Mouse (Mus musculus) liver, embryonic 16.5 days (tissue): Measurements from ENCODE around the gene Kif3a. TPM values are rescaled to one million over a fixed set of nuclear protein-coding genes. Genes with fewer than 3 reads are reported as not detected.

ENCODE experiments used
- ATAC-seq: fragments of 200-750 bp; cut with Nextera tagmentation; 2 replicates; pipeline ENCODE4 v1.8.0; 2017; ENCODE audit warnings: low read depth, mild to moderate bottlenecking, moderate number of reproducible peaks, moderate library complexity
- H3K27ac ChIP-seq: fragments of 300-500 bp; sonication (generic); 2 replicates; pipeline ENCODE4 v1.5.1; 2014; ENCODE audit warnings: mild to moderate bottlenecking, low read length
- H3K27me3 ChIP-seq: fragments of 300-500 bp; sonication (generic); 2 replicates; pipeline ENCODE4 v1.6.1; 2014; ENCODE audit warnings: low read depth, low read length, mixed read lengths; ENCODE audit not compliant: control insufficient read depth, insufficient read depth
- H3K36me3 ChIP-seq: fragments of 300-500 bp; sonication (generic); 2 replicates; pipeline ENCODE4 v1.6.1; 2014; ENCODE audit warnings: mild to moderate bottlenecking; ENCODE audit not compliant: control insufficient read depth, insufficient read depth
- H3K4me1 ChIP-seq: fragments of 300-500 bp; sonication (generic); 2 replicates; pipeline ENCODE4 v1.6.1; 2014; ENCODE audit warnings: low read depth, low read length, mixed read lengths; ENCODE audit not compliant: control insufficient read depth
- H3K4me2 ChIP-seq: fragments of 300-500 bp; sonication (generic); 2 replicates; pipeline ENCODE4 v1.6.1; 2014; ENCODE audit warnings: low read depth, low read length, mixed read lengths
- H3K4me3 ChIP-seq: fragments of 300-500 bp; sonication (generic); 2 replicates; pipeline ENCODE4 v1.5.1; 2014; ENCODE audit warnings: low read depth, mild to moderate bottlenecking, low read length
- H3K9ac ChIP-seq: fragments of 300-500 bp; sonication (generic); 2 replicates; pipeline ENCODE4 v1.6.1; 2014; ENCODE audit warnings: low read depth, low read length
- H3K9me3 ChIP-seq: fragments of 300-500 bp; sonication (generic); replicated peaks from 2 replicates; pipeline ENCODE4 v1.6.1; 2016; ENCODE audit warnings: low read length; ENCODE audit not compliant: control insufficient read depth
- WGBS: fragments of 180-500 bp; shearing (Covaris S2); extraction: QIAGEN DNeasy Blood & Tissue Kit; methylation state at CpG from one replicate; pipeline ENCODE4 v1.1.7; 2014; ENCODE audit not compliant: insufficient replicate concordance; 5-methylcytosine and 5-hydroxymethylcytosine counted together
- polyA plus RNA-seq: library from polyadenylated mRNA; unstranded; fragments of >200 nt; fragmentation: Nextera tagmentation; extraction: Ambion mirVana; gene quantifications from 2 replicates; pipeline ENCODE4 v1.2.1, GENCODE M21; 2015

The Kif3a gene
- polyA plus RNA-seq, 1 experiment from 2014 or later, result 9.7 TPM

DNA sequence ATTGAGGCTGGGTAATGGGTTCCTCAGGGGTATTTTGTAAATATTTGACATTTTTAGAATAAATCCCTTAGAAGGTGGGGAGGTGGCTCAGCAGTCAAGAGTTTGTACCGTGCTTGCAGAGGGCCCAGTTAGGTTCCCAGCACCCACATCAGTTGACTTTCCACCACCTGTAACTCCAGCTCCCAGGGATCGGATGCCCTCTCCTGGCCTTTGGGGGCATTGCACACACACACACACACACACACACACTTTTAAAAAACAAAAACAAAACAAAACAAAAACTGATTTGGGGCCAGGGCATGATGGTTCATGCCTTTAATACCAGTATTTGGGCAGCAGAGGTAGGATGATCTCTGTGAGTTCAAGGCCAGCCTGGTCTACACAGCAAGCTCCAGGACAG lies 56.9 kb downstream of the Kif3a start:
- ATAC-seq, result no peak
- H3K4me3 ChIP-seq, result no peak overlapping the region
- peaks cover 19% of the 10 kb centered on the region for H3K4me1 ChIP-seq
- H3K36me3 ChIP-seq, result no peaks in the 10 kb centered on the region
- H3K27me3 ChIP-seq, result no peaks in the 10 kb centered on the region
- no peak overlapping the region for H3K27ac ChIP-seq
- no peaks in the 10 kb centered on the region; the same call in 1 of the 2 replicates for H3K9me3 ChIP-seq
- no peak overlapping the region for H3K4me2 ChIP-seq
- 77% methylated on average over 2 of the region's 2 CpGs for WGBS
- no peak overlapping the region for H3K9ac ChIP-seq

GRCm38 (mm10) chr11:53626802-53627373 lies 59.7 kb downstream of the Kif3a start:
- Histone ChIP-seq H3K27ac (no peak overlapping the region; the same call in 1 of the 2 replicates), H3K4me1 (peaks cover 19% of the 10 kb centered on the region), H3K27me3 (no peaks in the 10 kb centered on the region), H3K9me3 (no peaks in the 10 kb centered on the region; the same call in 1 of the 2 replicates), H3K9ac (0 out of 2 replicates have a peak overlapping the region, but pooled peaks have one; percentile 8), H3K36me3 (no peaks in the 10 kb centered on the region), H3K4me2 (no peak overlapping the region), H3K4me3 (no peak overlapping the region)
- ATAC-seq, result peak; percentile 33; the same call in 1 of the 2 replicates
- WGBS, result 33% methylated on average over 17 of the region's 17 CpGs

- peak; percentile 63 for ATAC-seq
- Histone ChIP-seq H3K9me3 (no peaks in the 10 kb centered on the region; the same call in 1 of the 2 replicates), H3K4me1 (peaks cover 19% of the 10 kb centered on the region), H3K9ac (no peak overlapping the region), H3K4me2 (no peak overlapping the region), H3K27me3 (no peaks in the 10 kb centered on the region), H3K36me3 (no peaks in the 10 kb centered on the region), H3K4me3 (no peak overlapping the region), H3K27ac (no peak overlapping the region; the same call in 1 of the 2 replicates)
- WGBS, result 0% methylated on average over 1 of the region's 1 CpGs
Observed at GRCm38 (mm10) chr11:53627859-53628258, 60.7 kb downstream of the Kif3a start.

DNA sequence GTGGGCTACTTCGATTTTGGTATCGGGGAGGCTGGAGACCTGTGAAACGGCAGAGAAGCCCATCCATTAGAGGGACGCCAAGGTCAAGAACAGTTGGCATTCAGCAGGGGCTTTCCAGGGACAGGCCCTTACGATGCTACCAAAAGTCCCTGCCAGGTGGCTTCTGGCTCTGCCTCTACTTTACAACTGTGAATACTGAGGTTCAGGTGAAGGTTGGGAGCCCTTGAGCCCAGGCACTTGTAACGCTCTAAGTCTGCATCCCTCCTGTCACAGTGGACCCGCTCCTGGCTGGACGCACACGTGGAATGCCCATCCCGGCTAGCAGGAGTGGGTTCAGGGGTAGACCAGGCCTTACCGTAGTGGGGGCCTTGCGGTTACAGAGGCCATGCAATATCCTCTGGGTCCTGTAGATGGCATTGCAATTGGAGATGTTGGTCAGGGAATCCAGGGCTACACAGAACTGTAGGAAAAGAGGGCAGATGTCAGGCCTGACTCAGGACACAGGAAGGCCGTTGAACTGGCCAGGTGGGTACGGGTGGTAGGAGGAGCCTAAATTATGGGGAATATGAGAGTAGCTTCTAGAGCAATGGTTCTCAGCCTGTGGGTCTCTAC lies 65.0 kb downstream of the Kif3a start:
- 77% methylated on average over 14 of the region's 14 CpGs for WGBS

DNA sequence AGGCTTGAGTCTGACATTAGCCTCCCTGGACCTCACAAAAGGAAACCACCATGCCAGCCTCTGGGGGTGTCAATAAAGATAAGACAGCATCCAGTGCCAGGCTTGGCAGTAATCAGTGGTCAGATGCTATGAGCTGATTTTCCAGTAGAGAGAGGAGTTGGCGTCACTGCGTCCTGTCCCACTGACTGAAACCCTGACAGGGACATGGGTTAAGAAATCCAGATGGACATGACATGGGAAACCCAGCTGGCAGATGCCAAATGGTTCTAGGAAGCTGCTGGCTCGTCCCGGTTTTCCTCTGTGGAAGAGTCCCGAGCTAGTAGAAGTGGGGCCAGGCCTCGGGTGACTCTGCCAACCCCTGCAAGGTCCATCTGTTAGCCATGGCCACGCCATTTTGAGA lies 66.5 kb downstream of the Kif3a start:
- Histone ChIP-seq H3K9ac (no peak overlapping the region), H3K4me2 (no peak overlapping the region), H3K27ac (no peak overlapping the region), H3K27me3 (peaks cover 19% of the 10 kb centered on the region), H3K4me1 (peaks cover 6% of the 10 kb centered on the region), H3K9me3 (no peaks in the 10 kb centered on the region), H3K4me3 (no peak overlapping the region), H3K36me3 (no peaks in the 10 kb centered on the region)
- ATAC-seq, result no peak
- 53% methylated on average over 7 of the region's 7 CpGs for WGBS

More for the DNA sequence above, 65.0 kb downstream of the Kif3a start:
- Histone ChIP-seq H3K4me3 (no peak overlapping the region), H3K27me3 (peaks cover 17% of the 10 kb centered on the region), H3K4me1 (peaks cover 12% of the 10 kb centered on the region), H3K27ac (no peak overlapping the region), H3K9me3 (no peaks in the 10 kb centered on the region), H3K36me3 (no peaks in the 10 kb centered on the region), H3K9ac (no peak overlapping the region), H3K4me2 (no peak overlapping the region)
- ATAC-seq, result no peak

GRCm38 (mm10) chr11:53634556-53634955 lies 67.4 kb downstream of the Kif3a start, which contains the start of gene Il13:
Gene Il13, minus strand, starts transcription at chr11:53634702.
- H3K4me3 ChIP-seq, result no peak within 1 kb of the TSS
- H3K4me2 ChIP-seq, result no peak within 1 kb of the TSS
- ATAC-seq, result no peak
- no peak within 1 kb of the TSS for H3K27ac ChIP-seq
- WGBS, result 68% methylated on average over 8 of the region's 8 CpGs
- H3K27me3 ChIP-seq, result peaks cover 19% of the 10 kb centered on the region
- no peaks in the 10 kb centered on the region for H3K36me3 ChIP-seq
- no peak within 1 kb of the TSS for H3K9ac ChIP-seq
- peaks cover 6% of the 10 kb centered on the region for H3K4me1 ChIP-seq
- H3K9me3 ChIP-seq, result no peaks in the 10 kb centered on the region

DNA sequence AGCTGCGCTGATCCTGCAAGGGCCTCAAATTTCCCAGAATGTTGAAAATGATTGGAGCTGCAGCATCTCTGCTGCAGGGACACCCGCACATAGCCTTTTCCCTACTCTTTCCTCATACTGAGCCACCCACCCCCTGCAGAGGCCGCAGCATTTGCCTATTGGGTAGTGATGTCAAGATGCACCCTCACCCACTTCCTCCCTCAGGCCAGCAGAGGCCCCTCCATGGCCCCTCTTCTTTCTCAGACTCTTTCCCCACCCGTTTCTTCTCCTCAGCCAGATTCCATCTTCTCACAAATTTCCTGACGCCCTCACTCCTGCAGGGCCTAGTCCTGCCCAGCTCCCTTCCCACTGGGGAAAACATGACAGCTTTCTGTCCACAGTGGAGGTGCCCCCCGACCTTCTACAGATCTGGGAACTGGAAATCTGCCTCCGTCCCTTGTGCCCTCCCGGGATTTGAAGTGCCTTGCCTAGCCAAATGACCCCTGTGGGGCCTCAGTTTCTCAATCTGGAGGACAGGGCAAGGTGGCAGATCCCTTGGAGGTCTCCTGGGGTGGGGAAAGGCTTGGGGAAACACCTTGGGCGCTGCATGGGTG lies 68.5 kb downstream of the Kif3a start:
- WGBS, result 29% methylated on average over 9 of the region's 9 CpGs
- ATAC-seq, result no peak
- peak overlapping the region; percentile 37 for H3K4me3 ChIP-seq
- H3K27me3 ChIP-seq, result peaks cover 19% of the 10 kb centered on the region
- H3K4me2 ChIP-seq, result peak overlapping the region; percentile 53
- no peak overlapping the region for H3K27ac ChIP-seq
- peaks cover 6% of the 10 kb centered on the region for H3K4me1 ChIP-seq
- no peaks in the 10 kb centered on the region for H3K36me3 ChIP-seq
- no peak overlapping the region for H3K9ac ChIP-seq
- no peaks in the 10 kb centered on the region for H3K9me3 ChIP-seq

DNA sequence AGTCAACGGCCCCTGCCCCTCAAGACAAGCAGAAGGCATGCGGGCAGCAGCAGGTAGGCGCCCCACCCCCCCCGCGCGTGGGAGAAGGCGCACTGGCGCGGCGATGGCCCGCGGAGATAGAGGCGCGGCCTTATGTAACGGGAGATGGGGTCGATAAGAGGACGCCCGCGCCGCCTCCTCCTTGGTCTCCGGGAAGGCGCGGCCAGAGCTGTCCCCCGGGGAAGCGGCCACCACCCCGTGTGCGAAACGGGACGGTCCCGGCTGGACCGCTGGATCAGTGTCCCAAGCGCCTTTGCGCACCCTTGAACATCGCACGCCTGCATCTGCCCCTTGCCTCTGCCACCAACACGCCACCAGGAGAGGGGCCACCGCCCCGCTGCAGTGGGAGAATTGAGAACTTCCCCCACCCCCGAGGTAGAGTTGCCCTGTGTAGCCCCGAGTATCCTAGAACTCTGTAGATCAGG lies 69.0 kb downstream of the Kif3a start:
- H3K4me2 ChIP-seq, result peak overlapping the region; percentile 53
- no peak for ATAC-seq
- H3K27me3 ChIP-seq, result peaks cover 19% of the 10 kb centered on the region
- no peak overlapping the region for H3K27ac ChIP-seq
- H3K4me1 ChIP-seq, result peaks cover 6% of the 10 kb centered on the region
- no peak overlapping the region for H3K9ac ChIP-seq
- H3K4me3 ChIP-seq, result peak overlapping the region; percentile 37
- under 1% methylated on average over 40 of the region's 40 CpGs for WGBS
- H3K9me3 ChIP-seq, result no peaks in the 10 kb centered on the region
- no peaks in the 10 kb centered on the region for H3K36me3 ChIP-seq
